ENCODE assay signal across 13 mouse cellular contexts in the genomic region with DNA sequence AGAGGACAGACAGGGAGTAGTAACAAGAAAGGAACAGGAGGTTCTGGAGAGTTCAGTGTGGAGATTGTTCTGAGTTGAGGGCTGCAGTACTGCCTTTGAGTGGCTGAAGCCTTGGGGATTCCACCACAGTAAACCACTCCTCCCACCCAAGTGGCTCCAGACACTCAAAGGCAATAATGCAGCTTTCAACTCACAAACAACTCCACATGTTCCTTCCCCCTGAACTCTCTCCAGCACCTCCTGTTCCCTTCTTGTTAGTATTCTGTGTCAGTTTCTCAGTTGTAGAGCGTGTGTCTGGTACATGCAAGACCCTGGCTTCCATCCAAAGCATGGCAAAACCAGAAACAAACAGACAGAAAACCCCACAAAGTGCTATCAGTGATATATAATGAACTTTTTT. TPM values are rescaled to one million over a fixed set of nuclear protein-coding genes. Genes with fewer than 3 reads are reported as not detected.
DNase-seq lines count a peak whose midpoint lies in the region; ATAC-seq and TF ChIP-seq lines count a peak whose summit lies in the region.
"Not testable (repeated sequence)": the region's sequence is repeated elsewhere in the genome, so short reads cannot be mapped to it uniquely, and the experiment has no call there.
"Had no signal": no experiment of that assay in that cellular context is flagged by ENCODE, and none has a peak within 500 bp of the region (broad histone marks: within the 10 kb centered on the region; RNA-seq: fewer than 3 reads in every experiment).

No protein-coding gene starts in this region.

- not testable (repeated sequence) for H3K9me3 ChIP-seq in embryonic facial prominence, embryonic 14.5 days (ENCODE audit: control insufficient read depth, low read length); forebrain, embryonic 15.5 days; hindbrain, embryonic 13.5 days; hindbrain, postnatal 0 days (ENCODE audit: low read length); midbrain, embryonic 13.5 days; neural tube, embryonic 13.5 days

- not testable (repeated sequence) for H3K4me3 ChIP-seq in embryonic facial prominence, embryonic 14.5 days (ENCODE audit: low read depth, low read length); forebrain, embryonic 15.5 days; hindbrain, embryonic 13.5 days; hindbrain, postnatal 0 days (ENCODE audit: low read length); midbrain, embryonic 13.5 days (replicated peaks); neural tube, embryonic 13.5 days

- H3K9ac ChIP-seq in embryonic facial prominence, embryonic 14.5 days (ENCODE audit: low read depth, low read length); forebrain, embryonic 15.5 days (replicated peaks); hindbrain, embryonic 13.5 days; hindbrain, postnatal 0 days (replicated peaks; ENCODE audit: low read length); midbrain, embryonic 13.5 days (replicated peaks); neural tube, embryonic 13.5 days: not testable (repeated sequence)

- not testable (repeated sequence) for H3K4me2 ChIP-seq in embryonic facial prominence, embryonic 14.5 days (ENCODE audit: low read depth, low read length); forebrain, embryonic 15.5 days (replicated peaks); hindbrain, embryonic 13.5 days; hindbrain, postnatal 0 days (ENCODE audit: low read depth, low read length); midbrain, embryonic 13.5 days (replicated peaks); neural tube, embryonic 13.5 days

- not testable (repeated sequence) for ATAC-seq in embryonic facial prominence, embryonic 14.5 days (ENCODE audit: low read depth)
- peak; percentile 95 for ATAC-seq in forebrain, embryonic 15.5 days (replicated peaks)
- peak; percentile 74 for ATAC-seq in hindbrain, embryonic 13.5 days (ENCODE audit: low FRiP score)
- peak; percentile 70 for ATAC-seq in hindbrain, postnatal 0 days
- peak; percentile 67 for ATAC-seq in midbrain, embryonic 13.5 days
- peak; percentile 82 for ATAC-seq in neural tube, embryonic 13.5 days (ENCODE audit: low read depth)

- DNase-seq in embryonic facial prominence, embryonic 14.5 days (ENCODE audit: low spot score) = peak; percentile 2
- DNase-seq in hindbrain, postnatal 0 days (ENCODE audit: low spot score) = peak; percentile 30
- DNase-seq in layer of hippocampus, adult 9-11 months = peak; percentile 21

- TF ChIP-seq CTCF in hindbrain, postnatal 0 days (IDR thresholded peaks at IDR 0.05; ENCODE audit: low read depth) = not testable (repeated sequence)

- not testable (repeated sequence) for H3K27ac ChIP-seq in embryonic facial prominence, embryonic 14.5 days (replicated peaks; ENCODE audit: low read depth, low read length); hindbrain, embryonic 13.5 days; hindbrain, postnatal 0 days; midbrain, embryonic 13.5 days; neural tube, embryonic 13.5 days (replicated peaks)
- H3K27ac ChIP-seq in forebrain, embryonic 15.5 days (replicated peaks) = peak overlapping the region; percentile 31; the same call in 1 of the 2 replicates

- not testable (repeated sequence) for H3K36me3 ChIP-seq in embryonic facial prominence, embryonic 14.5 days (ENCODE audit: control insufficient read depth, insufficient read depth, low read length); forebrain, embryonic 15.5 days; hindbrain, embryonic 13.5 days; hindbrain, postnatal 0 days (ENCODE audit: insufficient read depth, low read length); midbrain, embryonic 13.5 days; neural tube, embryonic 13.5 days

- WGBS in embryonic facial prominence, embryonic 14.5 days = 25% methylated on average over 1 of the region's 1 CpGs
- WGBS in forebrain, embryonic 15.5 days = 24% methylated on average over 1 of the region's 1 CpGs
- WGBS in hindbrain, embryonic 13.5 days = 56% methylated on average over 1 of the region's 1 CpGs
- 23% methylated on average over 1 of the region's 1 CpGs for WGBS in hindbrain, postnatal 0 days
- WGBS in midbrain, embryonic 13.5 days = 48% methylated on average over 1 of the region's 1 CpGs
- WGBS in neural tube, embryonic 13.5 days = 56% methylated on average over 1 of the region's 1 CpGs

- H3K27me3 ChIP-seq in embryonic facial prominence, embryonic 14.5 days (replicated peaks; ENCODE audit: control insufficient read depth, insufficient read depth, low read length); forebrain, embryonic 15.5 days; hindbrain, embryonic 13.5 days; hindbrain, postnatal 0 days (ENCODE audit: insufficient read depth, low read length); midbrain, embryonic 13.5 days; neural tube, embryonic 13.5 days: not testable (repeated sequence)

- not testable (repeated sequence) for H3K4me1 ChIP-seq in embryonic facial prominence, embryonic 14.5 days (ENCODE audit: control insufficient read depth, insufficient read depth, low read length); forebrain, embryonic 15.5 days; hindbrain, embryonic 13.5 days (replicated peaks); hindbrain, postnatal 0 days (ENCODE audit: insufficient read depth, low read length); midbrain, embryonic 13.5 days (replicated peaks); neural tube, embryonic 13.5 days (replicated peaks)

RNA-seq across cellular contexts. Expression of gene Ceacam2, which starts 24.0 kb away (rescaled TPM):
- 0.19 TPM in 1 of 2 replicates, not detected in the other for polyA plus RNA-seq in embryonic facial prominence, embryonic 14.5 days (2014; fragmentation: Nextera tagmentation; extraction: Ambion mirVana)
- 0.10 and 0.23 TPM in 2 replicates for polyA plus RNA-seq in forebrain, embryonic 15.5 days (2015; fragmentation: Nextera tagmentation; extraction: Ambion mirVana)
- 0.12 and 0.16 TPM in 2 replicates for polyA plus RNA-seq in hindbrain, embryonic 13.5 days (2015; fragmentation: Nextera tagmentation; extraction: Ambion mirVana)
- not detected in 2 replicates for total RNA-seq in hindbrain, postnatal 0 days (2014; rRNA removed)
- polyA plus RNA-seq in hindbrain, postnatal 0 days (2015; fragmentation: Nextera tagmentation; extraction: Ambion mirVana) = not detected in 2 replicates
- polyA plus RNA-seq in midbrain, embryonic 13.5 days (2015; fragmentation: Nextera tagmentation; extraction: Ambion mirVana) = not detected in 2 replicates
- 0.14 TPM in 1 of 2 replicates, not detected in the other for polyA plus RNA-seq in neural tube, embryonic 13.5 days (2015; fragmentation: Nextera tagmentation; extraction: Ambion mirVana)
- total RNA-seq: granulocyte monocyte progenitor cell, adult 5-6 weeks had no signal
- polyA plus RNA-seq: adrenal gland, adult 2 months; embryonic facial prominence, embryonic 12.5 days; heart, embryonic 12.5 days; heart, embryonic 16.5 days; hindbrain, embryonic 10.5 days had no signal

RNA-seq across cellular contexts. Expression of gene Ceacam1, which starts 38.3 kb away (rescaled TPM):
- 2.2 and 6.3 TPM in 2 replicates for polyA plus RNA-seq in embryonic facial prominence, embryonic 14.5 days (2014; fragmentation: Nextera tagmentation; extraction: Ambion mirVana)
- 0.55 and 0.92 TPM in 2 replicates for polyA plus RNA-seq in forebrain, embryonic 15.5 days (2015; fragmentation: Nextera tagmentation; extraction: Ambion mirVana)
- polyA plus RNA-seq in hindbrain, embryonic 13.5 days (2015; fragmentation: Nextera tagmentation; extraction: Ambion mirVana) = 0.88 and 0.96 TPM in 2 replicates
- 0.32 and 1.2 TPM in 2 replicates for total RNA-seq in hindbrain, postnatal 0 days (2014; rRNA removed)
- polyA plus RNA-seq in hindbrain, postnatal 0 days (2015; fragmentation: Nextera tagmentation; extraction: Ambion mirVana) = 0.93 and 1.2 TPM in 2 replicates
- 0.34 and 0.43 TPM in 2 replicates for polyA plus RNA-seq in midbrain, embryonic 13.5 days (2015; fragmentation: Nextera tagmentation; extraction: Ambion mirVana)
- 1.5 and 2.2 TPM in 2 replicates for polyA plus RNA-seq in neural tube, embryonic 13.5 days (2015; fragmentation: Nextera tagmentation; extraction: Ambion mirVana)
